Mouse (Mus musculus) C2C12 (cell line): ENCODE data around the gene Dok1.

ENCODE experiments used
- CEBPB ChIP-seq: IDR thresholded peaks from one replicate; pipeline ENCODE4 v1.6.1; 2011; ENCODE audit warnings: low read depth, mild to moderate bottlenecking, control low read depth, moderate library complexity
- CTCF ChIP-seq: IDR thresholded peaks from one replicate; pipeline ENCODE4 v1.5.1; 2011; ENCODE audit not compliant: control insufficient read depth, insufficient read depth, insufficient read length
- FOSL1 ChIP-seq: IDR thresholded peaks from one replicate; pipeline ENCODE4 v1.8.0; 2011; ENCODE audit warnings: mild to moderate bottlenecking, low read length; ENCODE audit not compliant: poor library complexity, insufficient read depth, severe bottlenecking
- MYOD1 ChIP-seq: IDR thresholded peaks from one replicate; pipeline ENCODE4 v1.6.1; 2011; ENCODE audit warnings: low read depth; ENCODE audit not compliant: control insufficient read depth, insufficient read length
- USF1 ChIP-seq: IDR thresholded peaks from one replicate; pipeline ENCODE4 v1.6.1; 2011; ENCODE audit warnings: low read depth, mild to moderate bottlenecking, control low read depth, moderate library complexity

- TF ChIP-seq MYOD1 (no peak), CTCF (no peak), CEBPB (no peak), USF1 (no peak), FOSL1 (no peak)
Observed at GRCm38 (mm10) chr6:83033249-83034185, at the start of gene Dok1, which contains the start of gene Loxl3.
